Mouse (Mus musculus) hindbrain, postnatal 0 days (tissue): ENCODE measurements around the gene Fbxw4. TPM values are rescaled to one million over a fixed set of nuclear protein-coding genes. Genes with fewer than 3 reads are reported as not detected.

Source experiments
- ATAC-seq: fragments of 200-750 bp; cut with Nextera tagmentation; 2 replicates; pipeline ENCODE4 v1.8.0; 2017; ENCODE audit warnings: mild to moderate bottlenecking, moderate TSS enrichment, moderate library complexity
- DNase-seq: peaks from one replicate; pipeline ENCODE4 v3.0.0-alpha.2; 2015; ENCODE audit warnings: low spot score
- H3K27ac ChIP-seq: fragments of 300-500 bp; sonication (generic); 2 replicates; pipeline ENCODE4 v1.5.1; 2014; ENCODE audit warnings: mild to moderate bottlenecking
- H3K27me3 ChIP-seq: fragments of 300-500 bp; sonication (generic); 2 replicates; pipeline ENCODE4 v1.6.1; 2014; ENCODE audit warnings: low read length, mixed read lengths; ENCODE audit not compliant: insufficient read depth
- H3K36me3 ChIP-seq: fragments of 300-500 bp; sonication (generic); 2 replicates; pipeline ENCODE4 v1.6.1; 2014; ENCODE audit warnings: low read length, mixed read lengths; ENCODE audit not compliant: insufficient read depth
- H3K4me1 ChIP-seq: fragments of 300-500 bp; sonication (generic); 2 replicates; pipeline ENCODE4 v1.6.1; 2014; ENCODE audit warnings: antibody characterized with exemption, low read length, mixed read lengths; ENCODE audit not compliant: insufficient read depth
- H3K4me2 ChIP-seq: fragments of 300-500 bp; sonication (generic); 2 replicates; pipeline ENCODE4 v1.6.1; 2014; ENCODE audit warnings: low read depth, mild to moderate bottlenecking, low read length, moderate library complexity, mixed read lengths
- H3K4me3 ChIP-seq: fragments of 300-500 bp; sonication (generic); 2 replicates; pipeline ENCODE4 v1.5.1; 2014; ENCODE audit warnings: low read length
- H3K9ac ChIP-seq: fragments of 300-500 bp; sonication (generic); replicated peaks from 2 replicates; pipeline ENCODE4 v1.6.1; 2014; ENCODE audit warnings: mild to moderate bottlenecking, low read length, moderate library complexity, mixed read lengths
- H3K9me3 ChIP-seq: fragments of 300-500 bp; sonication (generic); 2 replicates; pipeline ENCODE4 v1.6.1; 2016; ENCODE audit warnings: low read length, mixed read lengths
- CTCF ChIP-seq: IDR thresholded peaks from 2 replicates; pipeline ENCODE4 v1.5.1; 2016; ENCODE audit warnings: antibody characterized with exemption, control low read depth, low read depth
- WGBS: fragments of 180-500 bp; shearing (Covaris S2); extraction: QIAGEN DNeasy Blood & Tissue Kit; methylation state at CpG from one replicate; pipeline ENCODE4 v1.1.7; 2014; 5-methylcytosine and 5-hydroxymethylcytosine counted together
- polyA plus RNA-seq: library from polyadenylated mRNA; unstranded; fragments of >200 nt; fragmentation: Nextera tagmentation; extraction: Ambion mirVana; gene quantifications from 2 replicates; pipeline ENCODE4 v1.2.1, GENCODE M21; 2015
- total RNA-seq: library from RNA; depleted of rRNA; stranded (reverse); fragments of >200 nt; gene quantifications from 2 replicates; pipeline ENCODE4 v1.2.3, GENCODE M21; 2014

Gene Fbxw4
- total and polyA plus RNA-seq, 2 experiments from 2014 or later, result 5.3 to 65.3 TPM

DNA sequence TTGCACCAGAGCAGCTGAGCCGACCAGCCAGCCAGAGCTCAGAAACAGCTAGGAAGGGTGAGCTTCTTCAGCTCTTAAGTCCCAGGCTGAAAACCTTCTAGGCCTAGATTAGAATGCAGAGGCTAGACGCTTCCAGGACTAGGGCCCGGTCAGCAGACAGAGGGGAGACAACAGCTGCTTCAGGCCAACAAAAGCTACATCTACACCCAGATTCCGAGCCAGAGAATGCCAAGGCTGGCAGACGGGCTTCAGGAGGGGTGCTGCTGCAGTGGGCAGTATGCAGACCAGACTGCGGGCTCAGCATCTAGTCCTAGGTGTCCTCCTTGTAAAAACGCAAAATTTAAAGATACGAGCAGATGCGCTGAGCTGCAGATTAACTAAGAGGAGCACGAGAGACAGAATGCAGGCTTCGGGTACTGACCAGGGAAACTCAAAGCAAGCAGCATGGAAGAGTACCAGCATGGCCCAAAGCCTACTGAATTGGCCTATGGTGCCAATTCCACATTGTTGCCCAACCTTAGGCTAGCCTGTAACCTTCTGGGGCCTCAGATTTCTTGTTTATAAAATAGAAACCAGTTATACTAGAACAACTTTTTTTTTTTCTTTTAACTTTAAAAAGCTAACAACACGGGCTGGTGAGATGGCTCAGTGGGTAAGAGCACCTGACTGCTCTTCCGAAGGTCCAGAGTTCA is 51.3 kb downstream of the Fbxw4 start:
- Histone ChIP-seq H3K4me3 (no peak overlapping the region), H3K36me3 (0 out of 2 replicates have a peak, but pooled peaks cover 5% of the 10 kb centered on the region), H3K27me3 (no peaks in the 10 kb centered on the region), H3K4me2 (no peak overlapping the region), H3K27ac (no peak overlapping the region), H3K9ac (no peak overlapping the region), H3K9me3 (no peaks in the 10 kb centered on the region), H3K4me1 (no peaks in the 10 kb centered on the region)
- DNase-seq (peak; percentile 4), ATAC-seq (no peak)
- no peak for TF ChIP-seq CTCF
- WGBS, result 76% methylated on average over 13 of the region's 13 CpGs

DNA sequence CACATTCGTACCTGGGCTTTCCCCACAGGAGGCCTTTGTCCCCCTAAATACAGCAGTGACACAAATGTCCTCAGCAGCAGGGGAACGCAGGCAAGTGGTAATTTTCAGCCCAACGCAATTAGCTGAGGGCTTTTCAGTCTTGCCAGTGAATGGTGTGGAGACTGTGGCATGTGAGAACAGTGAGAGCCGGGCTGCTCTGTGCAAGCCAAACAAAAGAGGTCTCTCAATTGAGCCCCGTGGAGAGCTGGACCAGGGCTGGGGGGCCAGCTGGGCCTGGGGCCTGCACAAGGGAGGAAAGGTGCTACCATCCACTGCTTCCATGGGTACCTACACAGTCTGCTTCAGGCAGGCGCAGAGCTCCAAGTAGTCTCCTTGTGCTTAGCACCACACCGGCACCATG is 52.6 kb downstream of the Fbxw4 start:
- ATAC-seq (no peak), DNase-seq (peak; percentile 14)
- no peaks in the 10 kb centered on the region for H3K4me1 ChIP-seq
- H3K9ac ChIP-seq, result no peak overlapping the region
- 29% methylated on average over 7 of the region's 7 CpGs for WGBS
- no peaks in the 10 kb centered on the region for H3K27me3 ChIP-seq
- TF ChIP-seq CTCF, result no peak
- no peak overlapping the region for H3K27ac ChIP-seq
- H3K36me3 ChIP-seq, result no peaks in the 10 kb centered on the region
- H3K4me2 ChIP-seq, result no peak overlapping the region
- no peak overlapping the region for H3K4me3 ChIP-seq
- H3K9me3 ChIP-seq, result no peaks in the 10 kb centered on the region

DNA sequence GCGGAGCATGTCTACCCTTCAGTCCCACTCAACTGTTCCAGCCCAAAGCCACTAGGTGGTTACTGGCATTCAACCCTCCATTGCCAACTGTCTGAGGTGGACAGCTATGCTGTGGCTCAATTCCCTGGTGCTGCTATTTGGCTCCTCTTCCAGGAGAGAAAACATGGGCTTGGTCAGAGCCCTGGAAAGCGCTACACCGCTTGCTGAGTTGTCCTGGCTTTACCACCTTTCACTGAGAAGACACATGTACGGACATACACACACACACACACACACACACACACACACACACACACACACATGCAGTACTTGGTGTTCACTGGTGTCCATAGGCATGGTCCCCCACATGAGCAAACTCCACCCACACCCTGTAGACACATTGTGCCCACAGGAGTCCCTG is 53.4 kb downstream of the Fbxw4 start:
- Histone ChIP-seq H3K4me3 (no peak overlapping the region), H3K27ac (no peak overlapping the region), H3K9ac (no peak overlapping the region), H3K4me1 (no peaks in the 10 kb centered on the region), H3K4me2 (no peak overlapping the region), H3K27me3 (no peaks in the 10 kb centered on the region), H3K36me3 (peaks cover 5% of the 10 kb centered on the region; the same call in 1 of the 2 replicates), H3K9me3 (no peaks in the 10 kb centered on the region)
- no peak for ATAC-seq
- no peak for TF ChIP-seq CTCF
- DNase-seq, result no peak
- WGBS, result 86% methylated on average over 4 of the region's 4 CpGs

DNA sequence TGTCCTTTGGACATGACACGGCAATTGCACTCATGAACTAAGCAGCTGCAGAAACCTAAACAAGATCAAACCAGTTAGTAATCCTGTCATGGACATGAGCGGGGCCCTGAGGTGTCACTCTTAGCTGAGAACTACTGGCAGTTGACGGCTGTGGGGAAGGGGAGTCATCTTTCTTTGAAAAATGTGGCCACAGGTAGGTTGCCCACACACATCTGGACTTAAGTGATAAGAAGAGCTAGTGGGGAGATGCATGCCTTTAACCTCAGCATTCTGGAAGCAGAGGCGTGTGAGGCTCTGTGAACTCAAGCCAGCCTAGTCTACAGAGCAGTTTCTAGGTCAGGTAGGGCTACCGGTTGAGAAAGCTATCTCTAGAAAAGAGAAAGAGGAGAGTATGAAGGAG is 57.5 kb downstream of the Fbxw4 start:
- Histone ChIP-seq H3K36me3 (peaks cover 12% of the 10 kb centered on the region; the same call in 1 of the 2 replicates), H3K9me3 (no peaks in the 10 kb centered on the region), H3K9ac (no peak overlapping the region), H3K4me3 (no peak overlapping the region), H3K27ac (no peak overlapping the region), H3K4me2 (no peak overlapping the region), H3K4me1 (no peaks in the 10 kb centered on the region), H3K27me3 (no peaks in the 10 kb centered on the region)
- WGBS, result 95% methylated on average over 5 of the region's 5 CpGs
- no peak for TF ChIP-seq CTCF
- ATAC-seq, result no peak
- DNase-seq, result no peak

DNA sequence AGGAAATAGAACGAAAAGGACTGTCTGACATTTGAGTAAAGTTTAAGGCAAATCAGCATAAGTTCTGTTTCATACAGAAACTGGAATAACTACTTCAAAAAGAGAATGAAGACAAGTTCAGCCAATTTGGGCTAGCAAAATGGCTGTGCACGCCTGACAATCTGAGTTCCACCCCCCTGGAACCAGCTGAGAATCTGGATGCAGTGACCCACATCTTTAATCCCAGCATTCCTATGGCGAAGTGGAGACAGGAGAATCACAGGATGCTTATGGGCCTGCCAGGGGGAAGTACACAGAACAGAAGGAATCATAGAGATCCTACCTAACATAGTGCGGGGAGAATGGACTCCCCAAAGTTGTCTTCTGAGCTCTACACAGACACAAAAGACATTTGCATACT is 63.0 kb downstream of the Fbxw4 start:
- H3K4me2 ChIP-seq, result no peak overlapping the region
- DNase-seq, result no peak
- WGBS, result 71% methylated on average over 4 of the region's 4 CpGs
- H3K27ac ChIP-seq, result no peak overlapping the region
- H3K27me3 ChIP-seq, result no peaks in the 10 kb centered on the region
- ATAC-seq, result no peak
- no peak for TF ChIP-seq CTCF
- no peaks in the 10 kb centered on the region for H3K9me3 ChIP-seq
- H3K4me1 ChIP-seq, result peaks cover 4% of the 10 kb centered on the region; the same call in 1 of the 2 replicates
- H3K36me3 ChIP-seq, result peaks cover 11% of the 10 kb centered on the region; the same call in 1 of the 2 replicates
- no peak overlapping the region for H3K9ac ChIP-seq
- H3K4me3 ChIP-seq, result no peak overlapping the region

DNA sequence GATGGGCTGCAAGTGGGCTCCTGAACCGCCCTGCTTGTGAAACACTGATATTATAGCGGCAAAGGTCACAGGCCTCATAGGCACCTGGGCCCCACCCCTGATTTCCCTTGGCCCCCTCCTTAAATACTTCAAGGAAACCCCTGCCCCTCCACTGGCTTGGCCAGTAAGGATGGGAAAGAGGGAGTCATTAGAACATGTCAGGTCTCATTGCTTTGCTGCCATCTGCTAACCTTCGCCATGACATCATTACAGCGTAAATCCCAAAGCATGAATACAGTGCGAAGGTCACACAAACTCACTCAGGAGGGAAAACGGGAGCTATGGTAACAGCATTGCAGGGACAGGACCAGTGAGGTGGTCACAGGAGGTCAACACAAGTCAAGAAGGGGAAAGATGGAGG is 63.7 kb downstream of the Fbxw4 start:
- ATAC-seq, result 0 out of 2 replicates have a peak, but pooled peaks have one; percentile 41
- Histone ChIP-seq H3K36me3 (peaks cover 6% of the 10 kb centered on the region; the same call in 1 of the 2 replicates), H3K4me1 (peaks cover 4% of the 10 kb centered on the region; the same call in 1 of the 2 replicates), H3K27ac (no peak overlapping the region), H3K9me3 (no peaks in the 10 kb centered on the region), H3K4me2 (no peak overlapping the region), H3K4me3 (no peak overlapping the region), H3K9ac (no peak overlapping the region), H3K27me3 (no peaks in the 10 kb centered on the region)
- DNase-seq, result no peak
- no peak for TF ChIP-seq CTCF
- WGBS, result 63% methylated on average over 6 of the region's 6 CpGs

DNA sequence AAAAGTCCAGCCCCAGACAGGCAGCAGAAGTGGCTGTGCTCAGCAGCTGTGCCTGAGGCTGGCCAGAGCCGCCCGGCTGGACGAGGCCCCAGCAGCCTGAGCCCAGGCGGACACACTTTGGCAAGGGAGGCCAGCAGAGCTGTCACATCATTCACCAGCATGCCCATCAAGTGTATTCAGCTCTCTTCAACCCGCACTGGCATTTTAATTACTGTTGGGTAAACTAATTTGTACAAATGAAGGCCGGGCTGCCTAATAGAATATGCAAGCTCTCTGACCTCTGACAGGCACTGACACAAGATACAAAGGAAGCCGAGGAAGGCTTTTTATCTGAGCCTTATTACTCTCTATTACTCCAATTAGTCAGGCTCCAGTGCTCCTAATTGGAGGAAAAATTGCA is 64.1 kb downstream of the Fbxw4 start:
- DNase-seq (peak; percentile 75), ATAC-seq (peak; percentile 84)
- Histone ChIP-seq H3K36me3 (peaks cover 9% of the 10 kb centered on the region; the same call in 1 of the 2 replicates), H3K4me2 (no peak overlapping the region), H3K4me3 (no peak overlapping the region), H3K27me3 (no peaks in the 10 kb centered on the region), H3K9ac (no peak overlapping the region), H3K4me1 (peaks cover 4% of the 10 kb centered on the region; the same call in 1 of the 2 replicates), H3K9me3 (no peaks in the 10 kb centered on the region), H3K27ac (no peak overlapping the region)
- TF ChIP-seq CTCF, result no peak
- WGBS, result 18% methylated on average over 7 of the region's 7 CpGs
